Mouse (Mus musculus) right cerebral cortex, postnatal 25 days (tissue): ENCODE measurements around the gene Sh3bp5l.
"Not testable (repeated sequence)": the region's sequence is repeated elsewhere in the genome, so short reads cannot be mapped to it uniquely, and the experiment has no call there.

ENCODE experiments used
- DNase-seq: peaks from one replicate; pipeline ENCODE4 v3.0.0; 2022

Gene Sh3bp5l

GRCm38 (mm10) chr11:58323570-58324340 lies 6.8 kb upstream of the Sh3bp5l start:
- DNase-seq, result no peak

GRCm38 (mm10) chr11:58324614-58325229 lies 5.8 kb upstream of the Sh3bp5l start:
- no peak for DNase-seq

- no peak for DNase-seq
Measured at GRCm38 (mm10) chr11:58326781-58327180, 3.7 kb upstream of the Sh3bp5l start.

- no peak for DNase-seq
Measured at GRCm38 (mm10) chr11:58329906-58330275, 633 bp upstream of the Sh3bp5l start.

GRCm38 (mm10) chr11:58331149-58331495 lies 598 bp downstream of the Sh3bp5l start:
- no peak for DNase-seq

- DNase-seq, result no peak
Measured at GRCm38 (mm10) chr11:58331546-58331945, 1.0 kb downstream of the Sh3bp5l start.

- DNase-seq, result no peak
Measured at GRCm38 (mm10) chr11:58334746-58335145, 4.2 kb downstream of the Sh3bp5l start.

- no peak for DNase-seq
Measured at GRCm38 (mm10) chr11:58346745-58347144, 16.2 kb downstream of the Sh3bp5l start.

- DNase-seq, result no peak
Measured at GRCm38 (mm10) chr11:58350628-58351027, 20.1 kb downstream of the Sh3bp5l start.

GRCm38 (mm10) chr11:58351179-58351578 lies 20.7 kb downstream of the Sh3bp5l start:
- DNase-seq, result no peak

GRCm38 (mm10) chr11:58352681-58353548 lies 22.4 kb downstream of the Sh3bp5l start:
- DNase-seq, result no peak

GRCm38 (mm10) chr11:58353709-58354108 lies 23.2 kb downstream of the Sh3bp5l start:
- DNase-seq, result no peak

GRCm38 (mm10) chr11:58354476-58354875 lies 24.0 kb downstream of the Sh3bp5l start:
- no peak for DNase-seq

- DNase-seq, result no peak
Measured at GRCm38 (mm10) chr11:58354927-58355326, 24.4 kb downstream of the Sh3bp5l start.

- no peak for DNase-seq
Measured at GRCm38 (mm10) chr11:58357042-58357441, 26.5 kb downstream of the Sh3bp5l start.

- no peak for DNase-seq
Measured at GRCm38 (mm10) chr11:58357844-58358534, 27.5 kb downstream of the Sh3bp5l start.

- not testable (repeated sequence) for DNase-seq
Measured at GRCm38 (mm10) chr11:58362562-58362961, 32.0 kb downstream of the Sh3bp5l start.

- DNase-seq, result no peak
Measured at GRCm38 (mm10) chr11:58364454-58364853, 33.9 kb downstream of the Sh3bp5l start.

GRCm38 (mm10) chr11:58366191-58366590 lies 35.7 kb downstream of the Sh3bp5l start:
- not testable (repeated sequence) for DNase-seq

- no peak for DNase-seq
Measured at GRCm38 (mm10) chr11:58377273-58377672, 46.7 kb downstream of the Sh3bp5l start.

GRCm38 (mm10) chr11:58377686-58378085 lies 47.2 kb downstream of the Sh3bp5l start:
- no peak for DNase-seq

GRCm38 (mm10) chr11:58378763-58379278 lies 48.3 kb downstream of the Sh3bp5l start, which contains the start of gene Lypd8:
Gene Lypd8, plus strand, starts transcription at chr11:58379043.
- no peak for DNase-seq

- no peak for DNase-seq
Measured at GRCm38 (mm10) chr11:58379516-58379915, 49.0 kb downstream of the Sh3bp5l start.
